Mouse (Mus musculus) hindlimb bud, embryonic 11.5 days (tissue): ENCODE data around the gene Clec10a.

ENCODE experiments used
- DNase-seq: peaks from one replicate; pipeline ENCODE4 v3.0.0-alpha.2; 2012; ENCODE audit warnings: low read depth, low spot score; ENCODE audit errors: extremely low spot score

The Clec10a gene

DNA sequence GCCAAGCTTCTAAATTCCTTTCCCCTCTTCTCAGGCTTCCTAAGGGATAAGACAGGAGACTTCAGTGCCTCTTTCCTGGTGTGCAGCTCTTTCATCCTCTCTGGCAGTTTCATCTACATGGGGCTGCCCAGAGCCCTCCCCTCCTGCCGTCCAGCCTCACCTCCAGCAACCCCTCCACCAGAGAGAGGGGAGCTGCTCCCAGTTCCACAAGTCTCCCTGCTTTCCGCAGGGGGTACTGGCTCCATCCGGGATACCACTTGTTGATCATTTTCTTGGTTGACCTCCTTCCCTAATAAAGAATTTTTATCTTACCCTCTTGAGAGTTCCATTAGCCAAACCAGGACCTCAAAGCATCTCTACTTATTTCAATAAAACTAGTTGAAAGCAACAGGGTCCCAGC, 60.1 kb downstream of the Clec10a start:
- DNase-seq: no peak

DNA sequence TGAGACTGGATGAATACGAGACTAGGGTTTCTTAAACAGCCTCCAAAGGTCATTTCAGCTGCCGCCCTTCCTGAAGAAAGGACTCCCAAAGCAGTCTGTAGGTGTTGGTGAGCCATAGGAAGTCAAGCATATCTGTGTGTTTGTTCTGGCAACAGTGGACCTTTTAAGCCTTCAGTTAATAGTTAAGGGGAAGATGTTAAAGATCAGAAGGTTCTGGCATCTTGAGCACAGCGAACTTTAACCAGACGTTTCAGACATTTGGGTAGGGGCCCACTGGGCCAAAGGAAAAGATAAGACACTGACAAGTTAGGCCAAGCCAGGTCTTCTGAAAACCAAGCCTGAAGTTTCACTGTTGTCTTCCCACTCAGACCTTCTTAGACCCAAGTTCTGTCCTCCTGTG, 62.0 kb downstream of the Clec10a start:
- no peak for DNase-seq

- DNase-seq: no peak
These were observed 62.9 kb downstream of the Clec10a start for GRCm38 (mm10) chr11:70218741-70219470.

DNA sequence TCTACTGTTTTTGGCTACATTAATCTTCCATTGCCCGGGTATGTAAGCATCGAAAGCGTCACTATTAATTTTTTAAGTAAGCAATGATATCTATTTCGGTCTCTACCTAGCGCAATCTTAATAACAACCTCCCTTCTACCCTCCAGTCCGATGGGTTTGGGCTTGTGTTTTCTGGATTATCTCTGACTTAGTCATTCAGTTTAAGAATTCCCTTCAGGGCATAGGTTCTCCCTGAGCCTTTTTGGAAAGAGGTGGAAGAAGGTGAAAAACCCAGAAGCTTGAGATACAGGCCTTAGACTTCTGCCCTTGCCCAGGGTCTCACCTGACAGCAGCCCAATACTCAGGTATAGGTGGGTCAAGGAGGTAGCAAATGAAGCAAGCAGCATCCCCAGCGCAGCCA, 63.9 kb downstream of the Clec10a start:
- DNase-seq: no peak

DNA sequence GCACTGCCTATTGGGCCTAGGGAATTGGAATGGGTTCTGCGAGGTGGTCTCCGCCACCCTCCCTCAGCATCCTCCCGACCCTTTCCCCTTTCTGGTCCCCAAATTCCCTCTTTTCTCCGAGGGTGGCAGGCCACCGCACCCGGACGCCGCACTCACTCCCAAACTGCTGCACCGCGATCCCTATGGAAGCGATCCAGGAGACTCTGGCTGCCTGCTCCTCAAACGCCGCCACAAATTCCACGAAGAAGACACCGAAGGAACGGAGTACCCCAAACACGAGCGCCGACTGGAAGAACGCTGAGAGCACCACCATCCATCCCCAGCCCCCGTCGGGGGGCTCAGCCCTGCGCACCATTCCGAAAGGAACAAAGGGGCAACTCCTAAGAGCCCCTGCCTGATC, 64.3 kb downstream of the Clec10a start:
- no peak for DNase-seq
